Mouse (Mus musculus) thymus, adult 2 months (tissue): ENCODE data around the gene Scmh1. TPM values are rescaled to one million over a fixed set of nuclear protein-coding genes. Genes with fewer than 3 reads are reported as not detected.

Source experiments
- DNase-seq: peaks from one replicate; pipeline ENCODE4 v3.0.0; 2021
- H3K27ac ChIP-seq: fragments of 200-500 bp; 2 replicates; pipeline ENCODE4 v1.5.1; 2012; ENCODE audit warnings: low read length, control low read depth; ENCODE audit not compliant: control insufficient read depth, insufficient read depth
- H3K27me3 ChIP-seq: fragments of 200-500 bp; 2 replicates; pipeline ENCODE4 v1.6.1; 2012; ENCODE audit warnings: mild to moderate bottlenecking, low read length, moderate library complexity, mixed read lengths; ENCODE audit not compliant: control insufficient read depth, insufficient read depth
- H3K36me3 ChIP-seq: fragments of 200-500 bp; 2 replicates; pipeline ENCODE4 v1.6.1; 2012; ENCODE audit warnings: mild to moderate bottlenecking, low read length, moderate library complexity; ENCODE audit not compliant: control insufficient read depth, insufficient read depth
- H3K4me1 ChIP-seq: fragments of 200-500 bp; replicated peaks from 2 replicates; pipeline ENCODE4 v1.6.1; 2012; ENCODE audit warnings: low read length; ENCODE audit not compliant: control insufficient read depth, insufficient read depth
- H3K4me3 ChIP-seq: fragments of 200-500 bp; 2 replicates; pipeline ENCODE4 v1.5.1; 2012; ENCODE audit warnings: mild to moderate bottlenecking, low read length, control low read depth, moderate library complexity; ENCODE audit not compliant: control insufficient read depth, insufficient read depth
- CTCF ChIP-seq: fragments of 200-500 bp; IDR thresholded peaks from 2 replicates; pipeline ENCODE4 v1.5.1; 2012; ENCODE audit warnings: mild to moderate bottlenecking, control low read depth, low read length, moderate library complexity, borderline replicate concordance; ENCODE audit not compliant: control insufficient read depth, poor library complexity, insufficient read depth; ENCODE audit errors: extremely low read depth
- POLR2A ChIP-seq: fragments of 200-500 bp; IDR thresholded peaks from 2 replicates; pipeline ENCODE4 v1.6.1; 2012; ENCODE audit warnings: mild to moderate bottlenecking, low read length, control low read depth, moderate library complexity; ENCODE audit not compliant: control insufficient read depth, poor library complexity, insufficient read depth; ENCODE audit errors: extremely low read depth
- WGBS: fragments of 180-500 bp; shearing (Covaris S2); methylation state at CpG from one replicate; pipeline ENCODE4 v1.1.7; 2018; 5-methylcytosine and 5-hydroxymethylcytosine counted together
- polyA plus RNA-seq: library from polyadenylated mRNA; depleted of rRNA; stranded (reverse); fragments of >200 nt; gene quantifications from 2 replicates; pipeline ENCODE4 v1.2.3, GENCODE M21; 2012

Scmh1 gene
- polyA plus RNA-seq, 1 experiment, result 41.7 TPM

DNA sequence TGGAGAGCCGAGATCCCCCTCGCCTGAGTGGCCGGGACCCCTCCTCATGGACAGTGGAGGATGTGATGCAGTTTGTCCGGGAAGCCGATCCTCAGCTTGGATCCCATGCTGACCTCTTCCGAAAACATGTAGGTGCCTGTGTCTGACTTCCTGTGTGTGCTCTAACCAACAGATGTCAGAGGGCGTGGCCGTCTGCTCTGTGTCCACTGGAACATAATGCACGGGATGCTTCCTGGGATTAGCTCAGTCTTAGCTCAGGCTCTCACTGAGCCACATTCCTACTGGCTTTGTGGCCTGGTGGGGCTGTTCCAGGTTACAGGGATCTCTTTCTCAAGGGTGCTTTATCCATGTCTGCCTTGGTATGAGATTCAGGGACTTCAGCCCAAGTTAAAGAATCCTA lies 123.1 kb downstream of the Scmh1 start:
- Histone ChIP-seq H3K27ac (no peak overlapping the region), H3K27me3 (no peaks in the 10 kb centered on the region), H3K36me3 (peaks cover 26% of the 10 kb centered on the region), H3K4me3 (no peak overlapping the region), H3K4me1 (no peaks in the 10 kb centered on the region)
- DNase-seq, result no peak
- no peak for TF ChIP-seq CTCF
- TF ChIP-seq POLR2A, result no peak
- WGBS, result 96% methylated on average over 9 of the region's 9 CpGs

DNA sequence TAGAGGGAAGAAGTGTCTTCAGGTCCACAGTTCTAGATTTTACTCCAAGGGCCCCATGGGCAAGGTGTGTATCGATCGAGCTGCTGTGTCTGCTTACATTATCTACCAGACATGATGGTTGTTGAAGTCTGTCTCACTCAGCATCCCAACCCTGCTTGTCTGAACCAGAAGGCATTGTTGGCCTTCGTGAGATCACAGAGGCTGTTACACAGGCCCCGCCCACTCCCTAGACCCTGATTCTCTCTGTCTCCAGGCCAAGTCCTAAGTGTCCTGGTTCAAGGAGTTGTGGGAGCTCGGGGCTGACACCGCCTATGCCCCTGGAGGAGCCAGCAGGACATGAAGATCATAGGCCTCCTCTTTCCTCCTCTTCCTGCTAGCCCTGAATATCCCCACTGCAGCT lies 126.9 kb downstream of the Scmh1 start, which contains the start of gene Slfnl1:
Gene Slfnl1, plus strand, starts transcription at position 246 of the 400 bp plus-strand sequence.
- Histone ChIP-seq H3K4me1 (no peaks in the 10 kb centered on the region), H3K27me3 (no peaks in the 10 kb centered on the region), H3K4me3 (no peak within 1 kb of the TSS), H3K27ac (no peak within 1 kb of the TSS), H3K36me3 (peaks cover 18% of the 10 kb centered on the region)
- no peak for DNase-seq
- TF ChIP-seq POLR2A (no peak), CTCF (no peak)
- WGBS, result 94% methylated on average over 6 of the region's 6 CpGs

DNA sequence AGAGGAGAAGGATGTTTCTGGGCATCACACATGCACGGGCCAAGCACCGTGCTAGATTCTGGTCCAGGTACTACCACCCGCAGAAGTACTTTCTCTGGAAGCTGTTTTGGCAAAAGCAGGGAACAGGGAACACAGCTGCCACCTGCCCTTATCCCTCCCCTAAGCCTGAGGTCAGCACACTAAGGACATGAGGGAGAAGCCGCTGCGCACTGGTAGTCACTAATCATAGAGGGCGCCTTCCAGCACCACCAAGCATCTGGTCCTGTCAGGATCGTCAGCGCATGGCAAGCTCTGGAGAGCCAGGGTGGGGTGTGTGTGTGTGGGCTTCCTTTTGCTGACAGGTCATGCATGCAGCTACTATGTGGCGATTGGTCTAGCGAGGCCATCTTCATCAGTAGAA lies 133.6 kb downstream of the Scmh1 start:
- Histone ChIP-seq H3K27ac (no peak overlapping the region), H3K27me3 (no peaks in the 10 kb centered on the region), H3K4me3 (no peak overlapping the region), H3K4me1 (no peaks in the 10 kb centered on the region), H3K36me3 (peaks cover 25% of the 10 kb centered on the region)
- no peak for DNase-seq
- WGBS, result 98% methylated on average over 10 of the region's 10 CpGs
- TF ChIP-seq POLR2A (no peak), CTCF (no peak)

DNA sequence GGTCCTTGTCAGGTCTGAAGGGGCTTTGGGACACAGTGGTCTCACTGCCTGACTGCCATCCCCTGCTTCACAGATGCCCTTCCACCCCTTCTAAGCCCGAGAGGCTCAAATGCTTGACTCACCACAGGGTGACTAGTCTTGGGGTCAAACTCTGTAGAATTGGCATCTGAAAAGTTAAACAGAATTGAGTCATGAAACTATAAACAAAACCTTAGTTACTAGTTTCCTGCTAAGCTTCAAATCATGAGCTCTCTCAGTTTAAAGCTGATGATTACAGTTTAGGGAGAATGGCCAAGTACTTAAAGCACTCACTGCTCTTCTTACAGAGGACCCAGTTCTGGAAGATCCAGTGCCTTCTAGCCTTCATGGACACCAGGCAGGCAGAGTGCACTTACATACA lies 139.8 kb downstream of the Scmh1 start:
- Histone ChIP-seq H3K27ac (no peak overlapping the region), H3K27me3 (no peaks in the 10 kb centered on the region), H3K4me1 (no peaks in the 10 kb centered on the region), H3K36me3 (peaks cover 57% of the 10 kb centered on the region), H3K4me3 (no peak overlapping the region)
- TF ChIP-seq POLR2A (no peak), CTCF (no peak)
- 90% methylated on average over 1 of the region's 1 CpGs for WGBS
- no peak for DNase-seq

DNA sequence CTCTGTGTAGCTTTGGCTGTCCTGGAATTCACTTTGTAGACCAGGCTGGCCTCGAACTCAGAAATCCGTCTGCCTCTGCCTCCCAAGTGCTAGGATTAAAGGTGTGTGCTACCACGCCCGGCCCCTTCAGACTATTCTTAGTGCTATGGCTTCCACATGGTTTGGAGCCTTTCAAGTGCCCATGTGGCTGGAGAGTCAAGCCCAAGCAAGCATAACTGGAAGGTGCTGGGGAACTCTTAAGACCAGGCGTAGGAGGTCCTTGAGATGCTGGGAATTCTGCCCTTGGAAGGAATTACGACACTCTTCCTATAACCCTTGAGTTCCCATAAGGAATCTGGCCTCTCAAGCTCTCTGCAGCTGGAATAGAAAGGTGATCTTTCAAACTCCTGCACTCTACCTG lies 151.5 kb downstream of the Scmh1 start:
- Histone ChIP-seq H3K27me3 (no peaks in the 10 kb centered on the region), H3K27ac (no peak overlapping the region), H3K4me3 (no peak overlapping the region), H3K4me1 (no peaks in the 10 kb centered on the region), H3K36me3 (peaks cover 58% of the 10 kb centered on the region)
- TF ChIP-seq CTCF, result no peak
- TF ChIP-seq POLR2A, result no peak
- no peak for DNase-seq
- 96% methylated on average over 6 of the region's 6 CpGs for WGBS

DNA sequence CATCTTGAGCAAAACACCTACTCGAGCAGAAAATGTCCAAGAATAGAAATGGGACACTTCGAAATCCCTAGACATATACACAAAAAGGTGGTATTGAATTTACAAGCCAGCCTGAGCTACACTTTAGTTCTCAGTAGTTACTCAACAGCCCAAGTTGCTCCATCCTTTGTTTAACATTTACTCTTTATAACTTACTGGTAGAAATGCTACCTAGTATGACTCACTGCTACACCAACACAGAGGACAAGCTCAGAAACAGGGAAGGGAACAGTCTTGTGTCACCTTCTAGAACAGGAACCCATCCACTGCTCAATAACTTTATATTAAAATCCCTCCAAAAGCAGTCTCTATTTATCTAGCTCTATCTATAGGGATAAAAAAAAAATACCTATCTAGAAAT lies 160.6 kb downstream of the Scmh1 start:
- H3K27ac ChIP-seq, result no peak overlapping the region
- peaks cover 7% of the 10 kb centered on the region for H3K4me1 ChIP-seq
- DNase-seq, result no peak
- no peaks in the 10 kb centered on the region for H3K27me3 ChIP-seq
- no peak overlapping the region for H3K4me3 ChIP-seq
- no peak for TF ChIP-seq POLR2A
- TF ChIP-seq CTCF, result no peak
- 90% methylated on average over 2 of the region's 2 CpGs for WGBS
- peaks cover 4% of the 10 kb centered on the region; the same call in 1 of the 2 replicates for H3K36me3 ChIP-seq

DNA sequence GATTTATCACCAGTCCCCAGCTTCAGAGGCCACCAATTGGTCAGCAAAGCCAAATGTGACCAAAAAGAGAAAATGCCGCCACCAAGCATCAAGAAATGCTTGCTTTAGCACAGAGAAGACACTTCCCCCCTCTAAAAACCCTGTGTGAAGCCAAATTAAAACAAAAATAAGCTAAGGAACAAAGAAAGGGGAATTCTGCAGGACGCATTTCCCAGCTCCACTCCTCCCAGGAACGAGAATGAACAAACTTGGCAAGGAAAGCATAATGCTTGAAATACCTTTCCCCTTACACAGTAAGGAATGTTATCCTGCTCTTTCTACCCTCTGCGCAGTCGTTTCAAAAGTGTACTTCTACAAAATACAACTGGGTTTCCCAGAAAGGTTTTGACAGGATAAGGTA lies 162.9 kb downstream of the Scmh1 start:
- Histone ChIP-seq H3K27ac (no peak overlapping the region), H3K27me3 (no peaks in the 10 kb centered on the region), H3K4me1 (peaks cover 12% of the 10 kb centered on the region), H3K4me3 (no peak overlapping the region), H3K36me3 (peaks cover 4% of the 10 kb centered on the region; the same call in 1 of the 2 replicates)
- 91% methylated on average over 5 of the region's 5 CpGs for WGBS
- no peak for DNase-seq
- no peak for TF ChIP-seq POLR2A
- no peak for TF ChIP-seq CTCF
